26 mouse cellular contexts compared by ENCODE assay signal in genomic region chr3:102146428-102146827, GRCm38 (mm10). TPM values are rescaled to one million over a fixed set of nuclear protein-coding genes. Genes with fewer than 3 reads are reported as not detected.
DNase-seq lines count a peak whose midpoint lies in the region; ATAC-seq lines count a peak whose summit lies in the region.
"Had no signal": no experiment of that assay in that cellular context is flagged by ENCODE, and none has a peak within 500 bp of the region (broad histone marks: within the 10 kb centered on the region; RNA-seq: fewer than 3 reads in every experiment).

No protein-coding gene starts in this region.

- H3K4me3 ChIP-seq in kidney, embryonic 14.5 days (ENCODE audit: low read length) = no peak overlapping the region
- H3K4me3 ChIP-seq in midbrain, embryonic 10.5 days = no peak overlapping the region
- no peak overlapping the region for H3K4me3 ChIP-seq in midbrain, embryonic 15.5 days
- H3K4me3 ChIP-seq: embryonic facial prominence, embryonic 10.5 days; embryonic facial prominence, embryonic 13.5 days; erythroblast, embryonic 14.5 days; forebrain, embryonic 13.5 days; heart, embryonic 13.5 days had no signal

- no peaks in the 10 kb centered on the region for H3K27me3 ChIP-seq in kidney, embryonic 14.5 days (ENCODE audit: control insufficient read depth, insufficient read depth, low read length)
- peaks cover 79% of the 10 kb centered on the region for H3K27me3 ChIP-seq in midbrain, embryonic 10.5 days (ENCODE audit: low read depth, poor library complexity, severe bottlenecking)
- H3K27me3 ChIP-seq in midbrain, embryonic 15.5 days (replicated peaks) = no peaks in the 10 kb centered on the region
- H3K27me3 ChIP-seq: forebrain, embryonic 13.5 days; heart, embryonic 13.5 days had no signal

- H3K9me3 ChIP-seq in kidney, embryonic 14.5 days (ENCODE audit: control insufficient read depth, low read length) = no peaks in the 10 kb centered on the region
- no peaks in the 10 kb centered on the region for H3K9me3 ChIP-seq in midbrain, embryonic 10.5 days (replicated peaks)
- no peaks in the 10 kb centered on the region for H3K9me3 ChIP-seq in midbrain, embryonic 15.5 days
- H3K9me3 ChIP-seq: embryonic facial prominence, embryonic 10.5 days; embryonic facial prominence, embryonic 13.5 days; forebrain, embryonic 13.5 days; heart, embryonic 13.5 days had no signal

- no peak overlapping the region for H3K27ac ChIP-seq in kidney, embryonic 14.5 days (ENCODE audit: low read depth, low read length)
- H3K27ac ChIP-seq in midbrain, embryonic 10.5 days (replicated peaks) = peak overlapping the region; percentile 60; the same call in 1 of the 2 replicates
- H3K27ac ChIP-seq in midbrain, embryonic 15.5 days = no peak overlapping the region
- H3K27ac ChIP-seq: embryonic facial prominence, embryonic 10.5 days; embryonic facial prominence, embryonic 13.5 days; forebrain, embryonic 13.5 days; heart, embryonic 13.5 days; hindbrain, embryonic 14.5 days; hindbrain, postnatal 0 days had no signal

- no peak overlapping the region for H3K9ac ChIP-seq in kidney, embryonic 14.5 days (ENCODE audit: low read depth, low read length)
- no peak overlapping the region for H3K9ac ChIP-seq in midbrain, embryonic 15.5 days
- H3K9ac ChIP-seq: embryonic facial prominence, embryonic 13.5 days; forebrain, embryonic 13.5 days; forebrain, postnatal 0 days; heart, embryonic 13.5 days; hindbrain, embryonic 14.5 days had no signal

- H3K36me3 ChIP-seq in kidney, embryonic 14.5 days (ENCODE audit: control insufficient read depth, insufficient read depth, low read length) = no peaks in the 10 kb centered on the region
- H3K36me3 ChIP-seq in midbrain, embryonic 10.5 days = no peaks in the 10 kb centered on the region
- no peaks in the 10 kb centered on the region for H3K36me3 ChIP-seq in midbrain, embryonic 15.5 days (replicated peaks)
- H3K36me3 ChIP-seq: embryonic facial prominence, embryonic 10.5 days; embryonic facial prominence, embryonic 13.5 days had no signal

- no peak overlapping the region for H3K4me2 ChIP-seq in kidney, embryonic 14.5 days (replicated peaks; ENCODE audit: low read depth, low read length)
- H3K4me2 ChIP-seq in midbrain, embryonic 15.5 days = no peak overlapping the region
- H3K4me2 ChIP-seq: embryonic facial prominence, embryonic 13.5 days; forebrain, embryonic 13.5 days; heart, embryonic 13.5 days; hindbrain, embryonic 14.5 days had no signal

- no peaks in the 10 kb centered on the region for H3K4me1 ChIP-seq in kidney, embryonic 14.5 days (ENCODE audit: control insufficient read depth, insufficient read depth, low read length)
- peaks cover 53% of the 10 kb centered on the region for H3K4me1 ChIP-seq in midbrain, embryonic 10.5 days
- H3K4me1 ChIP-seq in midbrain, embryonic 15.5 days = peaks cover 9% of the 10 kb centered on the region; the same call in 1 of the 2 replicates

- intact Hi-C loops in heart, postnatal 14 days (cut with DNase I) = no loop called here

- ATAC-seq in kidney, embryonic 14.5 days (ENCODE audit: low FRiP score, low TSS enrichment) = peak; percentile 54; the same call in 1 of the 2 replicates
- ATAC-seq in midbrain, embryonic 15.5 days (replicated peaks) = no peak
- ATAC-seq: activated CD4-positive, CD25-positive, alpha-beta regulatory T cell, adult 4 months; CD4-positive, CD25-positive, alpha-beta regulatory T cell, adult 4 months; forebrain, embryonic 13.5 days; inflammation-experienced regulatory T-cells, adult 6 months; intestine, embryonic 16.5 days had no signal

- 45% methylated on average over 6 of the region's 6 CpGs for WGBS in kidney, embryonic 14.5 days
- 68% methylated on average over 6 of the region's 6 CpGs for WGBS in midbrain, embryonic 10.5 days
- WGBS in midbrain, embryonic 15.5 days = 67% methylated on average over 6 of the region's 6 CpGs

- peak; percentile 77 for DNase-seq in heart, adult 11 months
- DNase-seq in heart, postnatal 14 days = no peak
- no peak for DNase-seq in kidney, postnatal 10 days
- no peak for DNase-seq in midbrain, embryonic 10.5 days (ENCODE audit: low spot score)
- DNase-seq in ovary, adult 18-20 months (ENCODE audit: low spot score) = no peak
- DNase-seq: adrenal gland, adult 8-10 months; adrenal gland, postnatal 25 days; cerebellum, adult 11-12 months; cerebellum, adult 8-10 months; cerebellum, postnatal 10 days; cerebellum, postnatal 36 days; forebrain, postnatal 0 days; gastrocnemius, postnatal 36 days had no signal

RNA-seq across cellular contexts. Expression of gene Vangl1, which starts 58.1 kb away (rescaled TPM):
- total RNA-seq in heart, postnatal 14 days (2021) = 10 to 100 TPM; 19.0 to 20.0 TPM
- 9.4 and 22.4 TPM in 2 replicates for polyA plus RNA-seq in kidney, embryonic 14.5 days (2014; fragmentation: Nextera tagmentation; extraction: Ambion mirVana)
- polyA plus RNA-seq in midbrain, embryonic 10.5 days (2016; fragmentation: Nextera tagmentation; extraction: Ambion mirVana) = 11.0 and 13.1 TPM in 2 replicates
- polyA plus RNA-seq in midbrain, embryonic 15.5 days (2015; fragmentation: Nextera tagmentation; extraction: Ambion mirVana) = 7.5 and 9.9 TPM in 2 replicates
- polyA plus RNA-seq: activated CD4-positive, CD25-positive, alpha-beta regulatory T cell, adult 4 months had no signal
